Mouse (Mus musculus) fibroblast of lung, adult 2 months (primary cell): ENCODE results near the gene Rhcg.
A peak's percentile ranks its signal among the peaks of the same experiment; 100 is the strongest.

Experiments used
- DNase-seq: peaks from one replicate; pipeline ENCODE4 v3.0.0-alpha.2; 2011; ENCODE audit warnings: low read depth

The Rhcg gene

GRCm38 (mm10) chr7:79617418-79617817, at the start of gene Rhcg:
Gene Rhcg (minus strand): TSS chr7:79617657.
- no peak for DNase-seq

GRCm38 (mm10) chr7:79666690-79667089, 49.2 kb upstream of the Rhcg start:
- no peak for DNase-seq

GRCm38 (mm10) chr7:79661253-79661890, 43.9 kb upstream of the Rhcg start:
- DNase-seq, result no peak

GRCm38 (mm10) chr7:79660291-79661150, 43.1 kb upstream of the Rhcg start:
- DNase-seq, result no peak

GRCm38 (mm10) chr7:79659578-79660290, 42.3 kb upstream of the Rhcg start, which contains the start of gene Ticrr:
Gene Ticrr (plus strand): TSS chr7:79660196.
- peak; percentile 91 for DNase-seq

- DNase-seq, result no peak
Measured at GRCm38 (mm10) chr7:79654586-79654985, 37.1 kb upstream of the Rhcg start.

GRCm38 (mm10) chr7:79654185-79654584, 36.7 kb upstream of the Rhcg start:
- no peak for DNase-seq

GRCm38 (mm10) chr7:79649005-79649404, 31.5 kb upstream of the Rhcg start:
- DNase-seq, result peak; percentile 7

GRCm38 (mm10) chr7:79647233-79647632, 29.8 kb upstream of the Rhcg start:
- DNase-seq, result no peak

- no peak for DNase-seq
Measured at GRCm38 (mm10) chr7:79631773-79632348, 14.4 kb upstream of the Rhcg start.

- DNase-seq, result no peak
Measured at GRCm38 (mm10) chr7:79628271-79628913, 10.9 kb upstream of the Rhcg start.

- no peak for DNase-seq
Measured at GRCm38 (mm10) chr7:79626170-79626569, 8.7 kb upstream of the Rhcg start.

- DNase-seq, result no peak
Measured at GRCm38 (mm10) chr7:79623086-79623485, 5.6 kb upstream of the Rhcg start.

GRCm38 (mm10) chr7:79619493-79619892, 2.0 kb upstream of the Rhcg start:
- DNase-seq, result no peak

- DNase-seq, result no peak
Measured at GRCm38 (mm10) chr7:79615941-79616340, 1.5 kb downstream of the Rhcg start.

GRCm38 (mm10) chr7:79615008-79615407, 2.4 kb downstream of the Rhcg start:
- DNase-seq, result no peak

GRCm38 (mm10) chr7:79613314-79613713, 4.1 kb downstream of the Rhcg start:
- DNase-seq, result no peak

- no peak for DNase-seq
Measured at GRCm38 (mm10) chr7:79612783-79613182, 4.7 kb downstream of the Rhcg start.

GRCm38 (mm10) chr7:79611901-79612300, 5.6 kb downstream of the Rhcg start:
- DNase-seq, result no peak

- no peak for DNase-seq
Measured at GRCm38 (mm10) chr7:79607263-79607921, 10.1 kb downstream of the Rhcg start.

GRCm38 (mm10) chr7:79606766-79607165, 10.7 kb downstream of the Rhcg start:
- DNase-seq, result no peak
